Mouse (Mus musculus): ENCODE data around the gene Aspdh.
A peak's percentile ranks its signal among the peaks of the same experiment; 100 is the strongest.

Gene Aspdh

GRCm38 (mm10) chr7:44501563-44502115 lies 36.4 kb downstream of the Aspdh start:
- peak; percentile 61 for DNase-seq

GRCm38 (mm10) chr7:44507491-44507890 lies 42.3 kb downstream of the Aspdh start:
- no peak for DNase-seq
